Mouse (Mus musculus) thymus, adult 2 months (tissue): Measurements from ENCODE around the gene Gm42791.

ENCODE experiments used
- CTCF ChIP-seq: fragments of 200-500 bp; IDR thresholded peaks from 2 replicates; pipeline ENCODE4 v1.5.1; 2012; ENCODE audit warnings: mild to moderate bottlenecking, control low read depth, low read length, moderate library complexity, borderline replicate concordance; ENCODE audit not compliant: control insufficient read depth, poor library complexity, insufficient read depth; ENCODE audit errors: extremely low read depth
- POLR2A ChIP-seq: fragments of 200-500 bp; IDR thresholded peaks from 2 replicates; pipeline ENCODE4 v1.6.1; 2012; ENCODE audit warnings: mild to moderate bottlenecking, low read length, control low read depth, moderate library complexity; ENCODE audit not compliant: control insufficient read depth, poor library complexity, insufficient read depth; ENCODE audit errors: extremely low read depth

GRCm38 (mm10) chr5:148994706-148995414 is at the start of gene Gm42791:
- TF ChIP-seq CTCF (peak; percentile 27; the same call in 1 of the 2 replicates), POLR2A (0 out of 2 replicates have a peak, but pooled peaks have one; percentile 1)
